Mouse (Mus musculus): ENCODE results near the gene Wnk2. TPM values are rescaled to one million over a fixed set of nuclear protein-coding genes. Genes with fewer than 3 reads are reported as not detected.

Wnk2 gene
- total RNA-seq, 2 experiments from 2014 or later: not detected

DNA sequence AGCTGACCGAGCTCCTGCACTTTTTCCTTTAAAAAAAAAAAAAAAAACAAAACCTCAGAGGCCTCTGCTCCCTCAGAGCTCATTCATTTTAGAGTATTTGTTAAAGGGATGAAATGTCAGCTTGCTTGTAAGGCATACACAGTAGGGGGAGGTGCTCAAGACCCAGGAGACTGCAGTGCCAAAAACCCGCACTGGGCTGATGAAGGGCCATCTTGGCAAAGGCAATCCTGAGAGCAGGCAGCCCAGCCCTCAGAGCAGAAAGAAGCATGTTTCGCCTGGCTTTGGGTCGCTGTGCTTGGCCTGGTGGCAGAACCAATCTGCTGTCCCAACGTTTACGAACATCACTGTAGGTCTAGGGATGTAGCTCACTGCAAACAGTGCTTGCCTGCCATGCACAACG is 44.6 kb downstream of the Wnk2 start:
- ATAC-seq (replicated peaks; ENCODE audit: poor library complexity, severe bottlenecking): no peak

DNA sequence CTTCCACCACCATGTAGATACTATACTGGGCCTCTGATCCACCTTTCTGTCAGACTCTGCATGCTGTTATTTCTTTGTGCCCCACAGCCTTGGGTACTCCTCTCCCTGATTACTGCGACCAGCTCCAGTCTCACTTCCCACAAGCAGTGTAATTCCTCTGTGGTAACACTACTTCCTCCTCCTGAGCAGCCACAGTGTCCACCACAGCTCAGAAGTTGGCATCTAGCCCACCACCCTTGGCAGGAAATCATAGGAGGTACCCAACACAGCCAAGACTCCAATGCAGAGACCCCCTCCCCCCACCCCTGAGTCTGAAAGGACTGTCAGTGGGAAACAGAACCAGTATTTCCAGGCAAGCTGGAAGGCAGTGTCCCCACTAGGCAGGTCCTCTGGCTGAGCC is 47.4 kb downstream of the Wnk2 start:
- peak; percentile 93 for ATAC-seq (replicated peaks; ENCODE audit: poor library complexity, severe bottlenecking)

DNA sequence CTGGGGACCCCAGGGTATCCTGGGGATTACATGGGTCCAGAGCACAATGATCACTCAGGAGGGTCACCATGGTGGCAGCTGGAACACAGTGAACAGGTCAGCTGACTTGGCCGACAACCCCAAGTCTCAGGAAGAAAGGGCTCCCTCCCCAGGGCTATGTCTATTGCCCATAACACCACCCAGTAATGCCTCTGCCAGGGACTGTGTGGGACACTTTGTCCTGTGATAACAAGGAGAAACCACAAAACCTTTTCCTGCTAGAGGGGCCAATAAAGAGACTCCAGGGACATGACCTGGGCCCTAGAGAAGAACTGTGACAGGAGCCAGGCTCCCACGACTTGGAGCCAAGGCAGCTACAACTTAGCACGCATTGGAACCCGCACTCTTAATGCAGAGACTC is 51.0 kb downstream of the Wnk2 start:
- no peak for ATAC-seq (replicated peaks; ENCODE audit: poor library complexity, severe bottlenecking)

DNA sequence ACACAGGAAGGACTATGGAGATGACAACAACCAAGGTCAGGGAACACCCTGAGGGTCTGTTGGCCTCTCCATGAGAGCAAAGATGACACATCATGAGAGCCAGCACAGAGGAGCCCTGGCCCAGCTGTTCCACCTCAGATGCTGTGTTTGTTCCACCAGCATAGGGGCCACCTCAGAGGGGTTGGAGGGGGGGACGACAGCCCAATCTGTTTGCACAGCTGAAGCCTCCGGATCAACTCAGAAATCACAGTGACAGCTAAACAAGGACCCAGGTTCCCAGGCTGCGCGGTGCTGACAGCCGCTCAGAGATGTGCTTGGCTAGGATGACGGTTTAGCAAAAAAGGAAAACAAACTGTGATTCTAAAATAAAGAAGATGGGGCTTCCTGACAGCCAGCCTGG is 53.1 kb downstream of the Wnk2 start:
- ATAC-seq (replicated peaks; ENCODE audit: poor library complexity, severe bottlenecking): no peak

DNA sequence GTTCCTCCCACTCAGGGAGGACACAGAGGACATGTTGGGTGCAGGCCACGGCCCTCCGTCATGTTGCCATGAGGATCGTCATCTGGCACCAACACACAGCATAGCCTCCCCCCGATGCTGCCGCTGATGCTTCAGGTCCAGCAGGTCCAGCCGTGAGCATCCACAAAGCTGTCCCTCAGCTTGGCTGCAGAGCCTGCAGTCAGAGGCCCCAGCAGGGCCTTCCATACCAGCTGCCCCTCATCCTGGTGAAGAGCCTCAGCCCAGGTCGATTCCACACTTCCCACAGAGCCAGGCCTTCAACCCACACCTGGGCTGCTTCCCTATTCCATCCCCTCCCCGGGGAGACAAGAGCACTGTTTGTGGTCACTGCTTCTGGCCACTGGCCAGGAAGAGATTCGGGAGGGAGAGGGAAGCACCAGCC is 54.3 kb downstream of the Wnk2 start:
- ATAC-seq (replicated peaks; ENCODE audit: poor library complexity, severe bottlenecking): peak; percentile 68

DNA sequence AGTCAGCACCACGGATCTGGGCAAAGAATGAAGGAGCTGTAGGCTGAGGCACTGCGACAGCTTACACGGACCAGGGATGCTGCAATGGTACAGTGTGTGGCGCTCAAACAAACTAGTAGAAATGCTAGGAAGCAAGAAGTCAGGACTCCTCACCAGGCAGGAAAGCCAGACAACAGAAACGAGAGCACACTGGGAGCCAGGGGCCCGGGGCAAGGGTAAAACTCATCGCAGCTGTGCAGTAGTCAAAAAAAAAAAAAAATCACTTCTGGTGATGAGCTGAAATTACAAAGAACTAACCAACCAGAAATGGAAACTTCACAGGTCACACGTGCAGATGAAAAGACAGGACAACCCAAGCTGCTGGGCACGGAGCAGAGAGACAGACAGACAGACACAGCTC is 55.2 kb downstream of the Wnk2 start:
- no peak for ATAC-seq (replicated peaks; ENCODE audit: poor library complexity, severe bottlenecking)

DNA sequence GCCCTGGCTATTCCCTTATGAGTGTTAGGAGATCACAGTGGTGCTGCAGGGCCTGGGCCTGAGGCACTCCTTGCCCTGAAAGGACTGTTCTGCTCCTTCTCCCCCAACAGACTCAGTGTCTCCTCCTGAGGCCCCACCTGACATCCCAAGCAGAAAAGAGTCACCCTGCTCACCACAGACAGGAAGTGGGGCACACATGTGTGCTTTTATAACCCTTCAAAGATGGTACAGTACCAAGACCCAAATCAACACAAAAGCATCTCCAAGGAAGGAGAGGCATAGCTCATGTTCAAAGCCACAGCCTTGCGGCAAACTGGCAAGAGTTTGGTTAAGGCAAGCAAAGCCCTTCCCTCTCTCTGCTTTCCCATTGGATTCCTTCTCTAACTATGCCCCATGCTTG is 57.6 kb downstream of the Wnk2 start:
- ATAC-seq (replicated peaks; ENCODE audit: poor library complexity, severe bottlenecking): no peak

DNA sequence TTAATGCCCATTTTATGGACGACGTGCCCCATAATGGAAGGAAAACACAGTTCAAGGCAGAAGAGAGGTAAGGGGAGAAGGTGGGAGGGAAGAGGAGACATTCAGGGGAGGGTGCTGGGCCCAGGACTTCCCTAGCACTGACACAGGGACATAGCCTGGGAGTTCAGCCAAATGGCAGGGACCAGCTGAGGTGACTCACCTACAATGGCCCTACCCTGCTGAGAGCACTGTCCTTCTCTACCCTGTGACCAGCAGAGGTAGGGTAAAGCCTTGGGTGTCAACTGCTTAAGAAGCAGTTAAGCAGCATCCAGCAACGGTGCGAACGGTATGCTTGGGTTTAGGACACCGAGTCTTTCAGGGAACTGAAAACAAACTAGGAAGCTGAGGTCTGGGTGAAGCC is 58.9 kb downstream of the Wnk2 start:
- peak; percentile 49 for ATAC-seq (replicated peaks; ENCODE audit: poor library complexity, severe bottlenecking)

DNA sequence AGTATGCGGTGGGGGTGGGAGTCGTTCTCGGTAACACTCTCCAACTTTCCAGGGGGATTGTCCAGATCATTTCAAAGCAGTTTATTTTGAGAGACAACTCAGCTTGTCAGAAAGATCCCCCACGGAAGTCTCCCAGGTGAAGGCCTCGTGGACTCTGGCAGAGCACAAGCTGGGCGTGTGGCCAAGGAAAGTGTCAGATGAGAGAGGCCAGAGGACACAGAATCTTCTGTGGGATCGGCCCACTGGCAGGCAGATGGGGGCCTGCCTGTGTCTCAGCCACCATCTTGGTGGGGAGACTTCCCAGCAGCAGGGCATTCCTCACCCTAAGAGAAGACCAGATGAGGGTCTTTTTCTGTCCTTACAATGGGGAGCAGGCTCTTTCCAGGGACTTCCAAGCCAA is 60.4 kb downstream of the Wnk2 start:
- no peak for ATAC-seq (replicated peaks; ENCODE audit: poor library complexity, severe bottlenecking)

DNA sequence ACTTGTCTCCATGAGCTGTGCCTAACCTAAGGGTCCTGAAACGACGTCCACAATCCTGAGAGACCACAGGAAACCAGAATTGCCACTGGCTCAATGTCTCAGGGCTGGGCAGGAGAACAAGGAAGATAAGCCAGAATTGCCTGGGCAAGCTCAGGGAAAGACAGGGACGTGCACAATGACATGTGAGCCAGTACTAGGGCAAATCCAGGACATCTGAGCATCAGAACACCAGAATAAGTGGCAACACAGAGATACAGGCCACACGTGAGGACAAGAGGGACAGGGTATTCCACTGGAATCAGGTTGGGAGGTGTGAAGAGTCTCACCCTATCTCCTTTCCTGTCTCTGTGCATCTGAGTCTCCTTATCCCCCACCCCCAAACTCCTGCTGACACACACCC is 61.4 kb downstream of the Wnk2 start:
- ATAC-seq (replicated peaks; ENCODE audit: poor library complexity, severe bottlenecking): no peak

DNA sequence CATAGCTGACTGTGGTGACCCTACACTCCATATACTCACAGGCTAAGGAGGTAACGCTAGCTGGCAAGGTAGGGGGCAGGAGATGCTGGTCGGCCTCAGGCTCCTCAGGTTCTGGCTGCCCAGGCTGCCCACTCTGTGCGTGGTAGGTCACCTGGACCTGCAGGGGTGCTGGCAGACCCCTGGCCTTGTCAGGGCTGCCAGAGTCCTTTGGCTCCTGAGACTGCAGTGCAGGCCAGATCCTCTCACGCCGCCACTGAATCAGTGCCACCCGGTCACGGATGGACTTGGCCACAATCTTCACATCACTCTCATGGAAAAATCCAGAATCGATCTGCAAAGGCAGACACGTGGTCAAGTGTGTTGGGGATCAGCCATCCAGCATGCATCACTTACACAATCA is 62.6 kb downstream of the Wnk2 start:
- ATAC-seq (replicated peaks; ENCODE audit: poor library complexity, severe bottlenecking): no peak

DNA sequence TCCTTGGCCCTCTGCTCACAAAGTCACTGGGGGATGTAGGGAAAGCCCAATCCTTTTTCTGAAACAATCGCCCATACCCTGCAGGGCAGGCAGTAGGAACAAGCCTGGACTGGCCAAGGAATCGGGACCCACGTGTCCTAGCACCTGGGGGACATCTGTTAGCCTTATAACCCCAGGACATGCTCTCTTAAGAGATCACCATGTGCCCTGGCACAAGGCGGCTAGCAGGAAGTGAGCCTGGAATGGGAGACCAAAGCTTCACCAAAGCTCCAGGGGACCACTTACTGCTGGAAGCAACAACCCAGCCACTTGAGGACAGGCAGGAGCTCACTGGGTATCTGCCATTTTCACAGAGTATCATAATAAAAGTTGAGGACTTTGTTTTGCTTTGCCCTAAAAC is 63.0 kb downstream of the Wnk2 start:
- no peak for ATAC-seq (replicated peaks; ENCODE audit: poor library complexity, severe bottlenecking)

DNA sequence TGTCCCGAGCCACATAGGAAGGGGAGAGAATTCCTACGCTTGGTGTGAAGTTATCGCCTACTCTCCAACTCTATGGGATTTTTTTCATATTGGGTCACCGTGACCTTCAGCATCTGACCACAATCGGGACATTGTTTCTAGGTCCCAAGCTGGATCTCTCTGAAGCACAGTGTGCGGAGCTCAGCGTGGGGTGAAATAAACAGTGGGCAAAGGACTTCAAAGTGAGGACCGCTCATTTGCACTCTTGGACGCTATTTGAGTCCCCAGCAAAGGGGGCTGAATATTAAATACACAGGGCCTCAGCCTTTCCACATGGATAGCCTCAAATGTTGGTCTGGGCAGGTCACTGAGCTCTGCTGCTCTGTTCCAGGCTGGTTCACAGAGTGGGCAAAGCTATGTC is 63.9 kb downstream of the Wnk2 start:
- no peak for ATAC-seq (replicated peaks; ENCODE audit: poor library complexity, severe bottlenecking)

DNA sequence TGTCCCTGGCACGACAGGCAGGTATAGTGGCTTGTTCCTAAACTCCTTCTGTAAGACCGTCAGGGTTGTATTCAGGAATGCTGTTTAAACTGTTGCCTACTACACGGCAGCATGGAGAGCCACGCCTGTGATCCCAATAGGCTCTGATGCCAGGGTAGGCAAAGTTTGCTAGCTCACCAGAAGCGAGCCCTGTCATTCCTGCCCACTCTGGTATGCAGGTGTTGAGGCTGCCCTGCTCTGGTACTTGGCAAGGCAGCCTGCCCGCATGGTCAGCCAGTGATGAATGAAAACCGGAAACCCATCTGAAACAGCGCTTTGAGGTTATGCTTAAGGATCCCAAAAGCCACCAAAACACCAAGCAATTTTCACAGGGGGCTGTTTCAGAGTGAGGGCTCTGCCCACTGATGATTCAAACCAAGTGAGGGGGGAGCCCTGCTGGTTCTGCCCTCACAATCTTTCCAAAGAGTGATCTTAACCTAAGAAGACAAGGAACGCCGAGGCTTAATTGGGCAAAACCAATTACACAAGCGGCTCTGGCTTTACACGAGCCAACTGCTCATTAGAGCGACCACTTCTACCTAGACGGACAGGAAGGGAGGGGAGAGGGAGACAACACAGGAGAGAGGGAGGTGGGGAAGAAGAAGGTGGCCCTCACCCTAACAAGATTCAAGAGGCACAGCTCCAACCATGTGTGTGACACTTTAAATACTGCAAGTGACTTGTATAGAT is 65.5 kb downstream of the Wnk2 start:
- no peak for ATAC-seq (replicated peaks; ENCODE audit: poor library complexity, severe bottlenecking)

DNA sequence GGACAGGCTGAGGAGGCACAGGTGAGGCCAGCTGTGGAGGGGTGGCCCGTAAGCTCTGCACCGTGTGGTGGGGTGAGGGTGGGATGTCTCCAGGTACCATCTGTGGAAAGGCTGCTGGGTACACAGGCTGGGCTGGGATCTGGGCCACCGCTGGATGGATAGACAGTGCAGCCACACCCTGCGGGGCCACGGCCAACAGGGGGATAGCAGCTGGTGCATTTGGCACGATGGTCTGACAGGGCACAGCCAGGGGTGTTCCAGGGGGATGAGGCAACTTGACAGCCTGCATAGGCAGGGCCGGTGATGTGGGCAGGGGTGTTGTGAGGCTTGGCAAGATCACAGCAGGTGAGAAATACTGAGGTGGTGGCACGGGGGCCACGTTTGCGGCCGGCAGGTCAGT is 71.6 kb downstream of the Wnk2 start:
- no peak for ATAC-seq (replicated peaks; ENCODE audit: poor library complexity, severe bottlenecking)

DNA sequence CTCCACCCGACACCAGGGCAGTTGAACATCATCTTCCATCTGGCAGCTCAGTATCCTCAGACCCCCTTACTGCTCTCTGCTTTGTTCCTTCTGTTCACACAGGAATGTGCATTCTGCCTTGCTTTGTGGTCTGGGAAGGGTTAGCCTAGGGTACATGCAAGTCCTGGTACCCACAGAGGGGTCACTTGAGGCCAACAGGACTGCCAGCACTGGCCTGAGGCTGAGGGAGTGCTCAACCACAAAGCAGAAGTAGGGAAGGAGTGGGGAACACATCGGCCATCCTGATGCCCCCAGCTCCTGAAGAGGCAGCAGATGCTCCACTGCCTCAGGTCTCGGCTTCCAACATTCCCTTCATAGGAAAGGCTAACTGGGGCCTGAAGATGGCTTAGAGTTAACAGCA is 72.4 kb downstream of the Wnk2 start:
- ATAC-seq (replicated peaks; ENCODE audit: poor library complexity, severe bottlenecking): peak; percentile 73

DNA sequence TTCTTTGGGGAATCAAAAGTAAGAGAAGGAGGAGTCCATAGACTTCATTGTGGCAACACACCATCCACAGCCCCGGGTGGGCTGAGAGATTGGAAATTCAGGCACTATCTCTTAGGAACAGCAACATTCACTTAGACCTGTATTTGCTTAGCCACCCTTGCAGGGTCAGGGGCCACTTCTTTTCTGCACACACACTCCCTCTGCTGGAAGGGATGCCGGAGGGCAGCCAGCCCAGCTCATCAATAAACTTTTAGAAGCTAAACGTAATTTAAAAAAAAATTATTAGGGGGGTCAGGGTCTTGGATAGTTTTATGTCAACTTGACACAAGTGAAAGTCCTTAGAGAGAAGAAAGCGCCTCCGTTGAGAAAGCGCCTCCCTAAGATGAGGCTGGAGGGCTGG is 74.5 kb downstream of the Wnk2 start:
- ATAC-seq (replicated peaks; ENCODE audit: poor library complexity, severe bottlenecking): no peak

DNA sequence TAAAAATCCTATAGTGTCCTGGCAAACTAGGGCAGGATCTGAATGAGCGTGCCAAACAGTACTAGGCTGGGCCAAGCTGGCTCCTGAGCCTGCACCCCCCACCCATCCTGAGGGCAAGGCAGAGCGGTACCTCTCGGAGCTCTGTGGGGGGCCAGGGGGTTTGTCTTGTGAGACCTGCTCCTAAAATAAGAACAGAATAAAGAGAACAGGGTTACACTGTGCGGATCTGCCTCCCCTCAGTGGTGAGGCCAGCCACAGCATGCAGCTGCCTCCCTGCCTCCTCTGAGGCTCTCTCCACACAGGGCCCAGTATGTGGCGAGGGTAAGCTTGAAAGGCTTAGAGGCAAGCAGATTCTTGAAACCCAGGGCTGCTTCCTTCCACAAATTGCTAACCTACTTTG is 76.0 kb downstream of the Wnk2 start:
- ATAC-seq (replicated peaks; ENCODE audit: poor library complexity, severe bottlenecking): no peak

DNA sequence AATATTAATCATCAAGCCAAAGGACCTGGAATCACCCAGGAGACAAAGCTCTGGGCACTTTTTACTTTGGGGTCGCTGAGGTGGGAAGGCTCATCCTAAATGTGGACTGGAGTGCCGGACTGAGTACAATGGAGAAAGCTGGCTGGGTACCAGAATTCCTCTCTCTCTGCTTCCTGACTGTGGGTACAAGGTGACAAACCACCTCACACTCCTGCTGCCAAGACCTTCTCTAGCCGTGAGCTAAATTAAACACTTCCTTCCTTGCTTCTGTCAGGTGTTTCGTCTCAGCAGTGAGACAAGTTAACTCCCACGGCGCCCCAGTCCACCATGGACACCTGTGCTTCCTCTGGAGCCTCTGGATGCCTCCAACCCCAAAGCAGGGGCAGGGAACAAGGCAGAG is 77.8 kb downstream of the Wnk2 start:
- no peak for ATAC-seq (replicated peaks; ENCODE audit: poor library complexity, severe bottlenecking)

DNA sequence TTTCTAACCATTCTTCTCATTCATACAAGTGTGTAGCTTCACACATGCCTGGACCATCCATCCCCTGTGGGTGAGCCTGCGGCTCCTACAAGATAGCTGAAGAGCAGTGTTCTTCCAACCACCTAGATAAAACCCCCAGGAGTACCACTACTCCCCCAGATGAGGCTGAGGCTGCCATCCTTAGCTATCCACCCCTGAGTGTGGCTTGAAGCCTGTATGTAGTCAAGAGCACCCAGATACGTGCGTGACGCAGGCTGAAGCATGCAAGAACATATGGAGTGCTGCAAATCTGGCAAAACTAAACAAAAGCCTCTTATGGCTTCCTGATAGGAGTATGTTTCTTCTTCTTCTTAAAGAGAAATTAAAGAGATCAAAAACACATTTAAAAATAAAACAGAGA is 78.4 kb downstream of the Wnk2 start:
- ATAC-seq (replicated peaks; ENCODE audit: poor library complexity, severe bottlenecking): no peak

DNA sequence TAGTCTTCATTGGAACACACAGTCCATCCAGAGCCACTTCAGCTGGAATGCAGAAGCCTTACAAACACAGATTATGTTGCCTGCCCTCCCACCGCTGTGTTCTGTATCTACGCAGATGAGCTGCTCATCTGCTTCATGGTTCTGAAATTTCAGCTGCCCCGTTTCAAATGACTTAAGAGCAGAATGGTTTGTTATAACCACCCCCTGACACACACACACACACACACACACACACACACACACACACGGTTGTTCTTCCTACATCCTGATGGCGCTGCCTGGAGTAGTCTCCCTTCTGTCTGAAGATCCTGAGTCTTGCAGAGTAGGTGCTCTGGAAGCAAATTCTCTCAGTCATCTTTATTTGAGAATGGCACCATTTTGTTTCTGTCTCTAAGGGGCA is 83.6 kb downstream of the Wnk2 start:
- no peak for ATAC-seq (replicated peaks; ENCODE audit: poor library complexity, severe bottlenecking)

DNA sequence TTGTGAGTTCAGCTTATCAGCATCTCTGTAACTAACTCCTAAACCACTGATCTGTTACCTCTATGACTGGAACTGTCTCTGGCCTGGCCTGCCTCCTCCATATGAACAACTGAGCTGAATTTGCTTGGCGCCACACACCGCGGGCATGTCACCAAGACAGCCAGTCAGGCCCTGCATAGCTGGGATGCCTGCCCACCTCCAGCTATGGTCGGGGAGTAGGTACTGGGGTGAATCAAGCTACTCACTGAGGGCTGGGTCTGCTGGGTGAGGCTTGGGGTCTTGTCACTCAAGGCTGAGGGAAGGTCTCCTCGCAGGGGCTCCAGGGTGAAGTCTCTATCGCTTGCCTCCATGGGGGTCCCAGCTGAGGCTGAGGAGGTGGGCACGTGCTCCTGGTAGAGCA is 87.4 kb downstream of the Wnk2 start:
- ATAC-seq (replicated peaks; ENCODE audit: poor library complexity, severe bottlenecking): no peak

DNA sequence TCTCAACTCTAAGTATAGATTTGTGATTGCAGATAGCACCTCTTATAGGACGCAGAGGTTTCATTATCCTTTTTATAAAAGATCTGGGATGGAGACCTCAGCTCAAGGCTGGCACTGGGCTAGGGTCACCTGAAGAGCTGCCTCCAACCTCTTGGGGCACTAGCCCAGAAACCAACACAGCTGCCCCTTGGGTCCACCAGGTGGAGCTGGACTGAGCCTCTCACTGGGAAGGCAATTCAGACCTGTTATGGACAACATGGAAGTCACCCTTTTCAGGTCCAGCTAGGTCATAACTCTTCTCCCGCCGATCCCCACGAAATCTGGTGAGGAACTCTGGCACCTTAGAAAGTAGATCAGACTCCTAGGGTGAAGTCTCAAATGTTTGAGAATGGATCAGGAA is 89.3 kb downstream of the Wnk2 start:
- ATAC-seq (replicated peaks; ENCODE audit: poor library complexity, severe bottlenecking): peak; percentile 74
